Mouse (Mus musculus): ENCODE data around the gene Fbxo22. TPM values are rescaled to one million over a fixed set of nuclear protein-coding genes. Genes with fewer than 3 reads are reported as not detected.

Fbxo22 gene
- polyA plus RNA-seq, 1 experiment = 12.2 TPM

DNA sequence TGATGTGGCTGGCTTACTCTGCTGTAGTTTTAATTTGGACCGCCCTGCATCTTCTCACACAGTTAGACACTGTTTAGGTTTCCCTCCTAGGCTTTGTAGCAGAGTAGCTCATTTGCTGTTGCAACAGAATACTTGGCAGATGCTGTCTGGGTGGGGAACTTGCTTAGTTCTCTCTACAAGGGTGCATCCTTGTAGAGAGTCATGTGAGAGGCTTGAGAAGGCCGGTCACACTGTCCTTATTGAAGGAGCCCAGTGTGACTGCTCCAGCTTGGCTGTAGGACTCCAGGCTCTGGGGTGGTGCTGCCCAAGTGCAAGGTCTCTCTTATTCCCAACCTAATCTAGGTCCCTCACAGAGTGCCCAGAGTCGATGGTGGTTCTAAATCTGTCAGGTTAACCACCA, 8.7 kb downstream of the Fbxo22 start:
- TF ChIP-seq CTCF (IDR thresholded peaks at IDR 0.05; ENCODE audit: borderline replicate concordance, control insufficient read depth, extremely low read depth, insufficient read depth, low read length, poor library complexity) (no peak), POLR2A (IDR thresholded peaks at IDR 0.05; ENCODE audit: control insufficient read depth, extremely low read depth, insufficient read depth, low read length, poor library complexity) (no peak)
- Histone ChIP-seq H3K4me1 (replicated peaks; ENCODE audit: control insufficient read depth, insufficient read depth, low read length) (no peaks in the 10 kb centered on the region), H3K4me3 (ENCODE audit: control insufficient read depth, insufficient read depth, low read length) (no peak overlapping the region), H3K36me3 (ENCODE audit: control insufficient read depth, insufficient read depth, low read length) (peaks cover 77% of the 10 kb centered on the region), H3K27me3 (ENCODE audit: control insufficient read depth, insufficient read depth, low read length) (no peaks in the 10 kb centered on the region), H3K27ac (ENCODE audit: control insufficient read depth, insufficient read depth, low read length) (no peak overlapping the region)
- WGBS = 89% methylated on average over 3 of the region's 3 CpGs
- no peak for DNase-seq

DNA sequence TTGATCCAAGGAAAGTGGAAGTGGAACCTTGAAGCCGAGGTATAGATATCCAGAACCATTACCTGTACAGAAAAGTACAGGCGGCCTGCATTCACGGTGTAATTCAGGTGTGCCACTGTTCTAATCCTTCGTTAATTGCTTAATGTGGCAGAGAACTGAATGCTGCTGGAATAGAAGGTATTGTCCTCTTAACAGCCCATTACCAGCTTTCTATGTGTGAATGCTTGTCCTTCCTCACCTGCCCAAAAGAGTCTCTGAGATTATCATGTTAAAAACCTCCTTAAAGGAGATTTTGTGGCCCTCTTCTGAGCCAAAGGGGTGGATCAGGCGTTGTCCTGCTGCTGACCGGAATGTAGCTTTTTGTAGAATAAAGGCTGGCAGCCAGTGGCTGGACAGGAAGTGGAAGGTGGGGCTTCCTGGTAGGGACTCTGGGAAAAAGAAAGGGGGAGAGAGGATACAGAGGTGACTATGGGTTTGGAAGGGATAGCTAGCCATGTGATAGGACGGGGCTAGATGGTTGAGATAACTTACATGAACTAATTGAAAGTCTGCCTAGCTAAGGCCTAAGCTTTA, 16.5 kb downstream of the Fbxo22 start:
- WGBS = 96% methylated on average over 7 of the region's 7 CpGs
- no peak for DNase-seq
- H3K27ac ChIP-seq (ENCODE audit: control insufficient read depth, insufficient read depth, low read length) = no peak overlapping the region
- no peak for TF ChIP-seq POLR2A (IDR thresholded peaks at IDR 0.05; ENCODE audit: control insufficient read depth, extremely low read depth, insufficient read depth, low read length, poor library complexity)
- TF ChIP-seq CTCF (IDR thresholded peaks at IDR 0.05; ENCODE audit: borderline replicate concordance, control insufficient read depth, extremely low read depth, insufficient read depth, low read length, poor library complexity) = no peak
- no peaks in the 10 kb centered on the region for H3K27me3 ChIP-seq (ENCODE audit: control insufficient read depth, insufficient read depth, low read length)
- H3K4me3 ChIP-seq (ENCODE audit: control insufficient read depth, insufficient read depth, low read length) = no peak overlapping the region
- peaks cover 32% of the 10 kb centered on the region for H3K36me3 ChIP-seq (ENCODE audit: control insufficient read depth, insufficient read depth, low read length)
- no peaks in the 10 kb centered on the region for H3K4me1 ChIP-seq (replicated peaks; ENCODE audit: control insufficient read depth, insufficient read depth, low read length)

DNA sequence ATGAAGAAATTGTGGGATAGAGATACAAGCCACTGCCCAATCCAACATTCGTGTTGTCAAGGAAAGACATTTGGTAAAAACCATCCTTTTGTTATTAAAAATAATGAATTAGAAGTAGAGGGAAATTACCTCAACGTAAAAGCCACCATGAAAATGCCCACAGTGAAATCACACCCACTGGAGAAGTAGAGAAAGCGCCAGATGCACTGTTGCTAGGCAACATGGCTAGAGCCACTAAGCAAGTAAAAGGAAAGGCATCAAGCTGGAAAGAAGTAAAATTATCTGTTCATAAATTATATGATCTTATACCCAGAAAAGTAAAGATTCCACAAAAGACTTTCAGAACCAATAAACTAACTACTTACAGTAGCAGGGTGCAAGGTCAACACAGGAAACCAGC, 17.5 kb downstream of the Fbxo22 start:
- 90% methylated on average over 3 of the region's 3 CpGs for WGBS
- Histone ChIP-seq H3K27ac (ENCODE audit: control insufficient read depth, insufficient read depth, low read length) (no peak overlapping the region), H3K36me3 (ENCODE audit: control insufficient read depth, insufficient read depth, low read length) (peaks cover 24% of the 10 kb centered on the region), H3K4me1 (replicated peaks; ENCODE audit: control insufficient read depth, insufficient read depth, low read length) (no peaks in the 10 kb centered on the region), H3K4me3 (ENCODE audit: control insufficient read depth, insufficient read depth, low read length) (no peak overlapping the region), H3K27me3 (ENCODE audit: control insufficient read depth, insufficient read depth, low read length) (no peaks in the 10 kb centered on the region)
- DNase-seq = no peak
- no peak for TF ChIP-seq CTCF (IDR thresholded peaks at IDR 0.05; ENCODE audit: borderline replicate concordance, control insufficient read depth, extremely low read depth, insufficient read depth, low read length, poor library complexity)
- no peak for TF ChIP-seq POLR2A (IDR thresholded peaks at IDR 0.05; ENCODE audit: control insufficient read depth, extremely low read depth, insufficient read depth, low read length, poor library complexity)

DNA sequence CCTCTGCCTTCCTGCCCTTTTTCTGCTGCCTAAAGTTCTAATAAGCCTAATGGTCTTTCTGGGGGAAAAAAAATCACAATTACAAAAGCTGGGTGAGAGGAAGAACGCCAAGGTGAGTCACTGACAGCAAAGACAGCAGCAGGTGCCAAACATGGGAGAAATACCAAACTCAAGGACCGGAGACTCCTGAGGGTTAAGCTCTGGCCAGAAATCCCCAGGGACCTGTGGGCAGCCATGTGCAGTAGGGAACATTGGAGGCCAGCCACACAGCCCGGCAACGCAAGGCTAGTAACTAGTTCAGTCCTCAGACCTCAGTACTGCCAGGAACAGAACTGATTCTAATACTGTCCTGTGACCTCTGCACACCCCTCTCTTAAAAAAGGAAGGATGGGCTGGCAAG, 19.4 kb downstream of the Fbxo22 start:
- TF ChIP-seq POLR2A (IDR thresholded peaks at IDR 0.05; ENCODE audit: control insufficient read depth, extremely low read depth, insufficient read depth, low read length, poor library complexity) = no peak
- no peak for TF ChIP-seq CTCF (IDR thresholded peaks at IDR 0.05; ENCODE audit: borderline replicate concordance, control insufficient read depth, extremely low read depth, insufficient read depth, low read length, poor library complexity)
- WGBS = 91% methylated on average over 4 of the region's 4 CpGs
- DNase-seq = no peak
- Histone ChIP-seq H3K4me1 (replicated peaks; ENCODE audit: control insufficient read depth, insufficient read depth, low read length) (no peaks in the 10 kb centered on the region), H3K4me3 (ENCODE audit: control insufficient read depth, insufficient read depth, low read length) (no peak overlapping the region), H3K27ac (ENCODE audit: control insufficient read depth, insufficient read depth, low read length) (no peak overlapping the region), H3K36me3 (ENCODE audit: control insufficient read depth, insufficient read depth, low read length) (peaks cover 14% of the 10 kb centered on the region), H3K27me3 (ENCODE audit: control insufficient read depth, insufficient read depth, low read length) (no peaks in the 10 kb centered on the region)

DNA sequence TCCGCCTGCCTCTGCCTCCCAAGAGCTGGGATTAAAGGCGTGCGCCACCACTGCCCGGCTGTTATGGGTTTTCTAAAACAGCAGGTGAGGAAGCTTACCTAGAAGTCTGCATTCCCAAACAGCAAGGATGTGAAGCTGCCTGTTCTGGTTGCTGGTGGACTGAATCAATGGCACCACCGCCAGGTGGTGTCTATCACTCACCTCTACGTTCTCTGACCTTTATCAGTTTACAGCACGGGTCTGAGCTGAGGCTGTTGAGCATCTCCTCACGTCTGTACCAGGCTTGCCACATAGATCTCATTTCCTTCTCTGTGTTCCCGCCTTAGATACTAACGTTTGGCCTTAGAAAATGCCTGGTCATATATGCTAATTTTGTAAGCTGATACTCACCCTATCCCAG, 20.3 kb downstream of the Fbxo22 start:
- 91% methylated on average over 10 of the region's 10 CpGs for WGBS
- DNase-seq = no peak
- no peak overlapping the region for H3K27ac ChIP-seq (ENCODE audit: control insufficient read depth, insufficient read depth, low read length)
- no peaks in the 10 kb centered on the region for H3K4me1 ChIP-seq (replicated peaks; ENCODE audit: control insufficient read depth, insufficient read depth, low read length)
- H3K4me3 ChIP-seq (ENCODE audit: control insufficient read depth, insufficient read depth, low read length) = no peak overlapping the region
- no peaks in the 10 kb centered on the region for H3K27me3 ChIP-seq (ENCODE audit: control insufficient read depth, insufficient read depth, low read length)
- TF ChIP-seq CTCF (IDR thresholded peaks at IDR 0.05; ENCODE audit: borderline replicate concordance, control insufficient read depth, extremely low read depth, insufficient read depth, low read length, poor library complexity) (no peak), POLR2A (IDR thresholded peaks at IDR 0.05; ENCODE audit: control insufficient read depth, extremely low read depth, insufficient read depth, low read length, poor library complexity) (no peak)
- 0 out of 2 replicates have a peak, but pooled peaks cover 5% of the 10 kb centered on the region for H3K36me3 ChIP-seq (ENCODE audit: control insufficient read depth, insufficient read depth, low read length)

DNA sequence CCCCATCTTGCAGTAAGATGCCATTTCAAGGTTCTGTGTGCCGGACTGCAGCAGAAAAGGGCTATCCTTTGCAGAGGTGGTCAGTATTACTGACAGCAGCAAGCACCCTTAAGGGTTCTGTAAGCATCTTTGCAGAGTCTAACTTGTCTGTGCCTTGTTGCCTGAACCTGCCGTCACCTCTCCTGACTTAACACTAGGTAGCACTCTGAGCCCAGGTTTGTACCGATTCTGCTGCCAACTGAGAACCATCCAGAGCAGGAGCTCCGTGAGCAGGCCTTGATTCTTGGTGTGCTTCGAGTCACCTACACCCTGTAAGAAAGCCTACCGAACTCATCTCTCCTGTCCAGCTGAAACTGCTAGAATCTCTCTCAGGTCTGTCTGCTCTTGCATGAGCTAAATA, 22.8 kb downstream of the Fbxo22 start:
- H3K27ac ChIP-seq (ENCODE audit: control insufficient read depth, insufficient read depth, low read length) = no peak overlapping the region
- DNase-seq = no peak
- no peaks in the 10 kb centered on the region for H3K27me3 ChIP-seq (ENCODE audit: control insufficient read depth, insufficient read depth, low read length)
- WGBS = 84% methylated on average over 6 of the region's 6 CpGs
- no peaks in the 10 kb centered on the region for H3K36me3 ChIP-seq (ENCODE audit: control insufficient read depth, insufficient read depth, low read length)
- TF ChIP-seq CTCF (IDR thresholded peaks at IDR 0.05; ENCODE audit: borderline replicate concordance, control insufficient read depth, extremely low read depth, insufficient read depth, low read length, poor library complexity) = no peak
- TF ChIP-seq POLR2A (IDR thresholded peaks at IDR 0.05; ENCODE audit: control insufficient read depth, extremely low read depth, insufficient read depth, low read length, poor library complexity) = no peak
- no peak overlapping the region for H3K4me3 ChIP-seq (ENCODE audit: control insufficient read depth, insufficient read depth, low read length)
- H3K4me1 ChIP-seq (replicated peaks; ENCODE audit: control insufficient read depth, insufficient read depth, low read length) = no peaks in the 10 kb centered on the region; the same call in 1 of the 2 replicates

DNA sequence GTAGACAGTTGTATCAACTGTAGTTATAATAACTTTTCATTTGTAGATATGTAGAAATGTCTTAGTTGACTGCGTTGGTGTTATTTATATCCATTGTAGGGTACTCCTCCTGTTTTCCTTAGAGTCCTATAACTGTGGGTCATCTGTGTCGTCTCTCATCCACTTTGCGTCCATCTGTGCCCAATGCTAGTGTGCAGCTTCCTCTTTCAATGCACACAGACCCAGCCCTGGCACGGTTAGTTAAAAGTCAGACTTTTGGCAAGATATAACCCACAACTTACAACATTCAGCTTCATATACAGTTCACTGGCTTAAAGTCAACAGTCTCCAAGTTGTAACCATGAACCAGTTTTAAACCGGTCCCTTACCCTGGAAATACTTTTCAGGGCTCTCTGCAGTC, 23.4 kb downstream of the Fbxo22 start:
- TF ChIP-seq POLR2A (IDR thresholded peaks at IDR 0.05; ENCODE audit: control insufficient read depth, extremely low read depth, insufficient read depth, low read length, poor library complexity) (no peak), CTCF (IDR thresholded peaks at IDR 0.05; ENCODE audit: borderline replicate concordance, control insufficient read depth, extremely low read depth, insufficient read depth, low read length, poor library complexity) (no peak)
- Histone ChIP-seq H3K36me3 (ENCODE audit: control insufficient read depth, insufficient read depth, low read length) (no peaks in the 10 kb centered on the region), H3K27ac (ENCODE audit: control insufficient read depth, insufficient read depth, low read length) (no peak overlapping the region), H3K27me3 (ENCODE audit: control insufficient read depth, insufficient read depth, low read length) (no peaks in the 10 kb centered on the region), H3K4me3 (ENCODE audit: control insufficient read depth, insufficient read depth, low read length) (no peak overlapping the region), H3K4me1 (replicated peaks; ENCODE audit: control insufficient read depth, insufficient read depth, low read length) (no peaks in the 10 kb centered on the region; the same call in 1 of the 2 replicates)
- 66% methylated on average over 5 of the region's 5 CpGs for WGBS
- no peak for DNase-seq

Data from thymus, adult 2 months (tissue).